Mouse (Mus musculus): ENCODE data around the gene Tnrc6b. TPM values are rescaled to one million over a fixed set of nuclear protein-coding genes. Genes with fewer than 3 reads are reported as not detected.
A peak's percentile ranks its signal among the peaks of the same experiment; 100 is the strongest.

Tnrc6b gene
- polyA plus RNA-seq, 1 experiment from 2014 or later: 58.9 TPM

DNA sequence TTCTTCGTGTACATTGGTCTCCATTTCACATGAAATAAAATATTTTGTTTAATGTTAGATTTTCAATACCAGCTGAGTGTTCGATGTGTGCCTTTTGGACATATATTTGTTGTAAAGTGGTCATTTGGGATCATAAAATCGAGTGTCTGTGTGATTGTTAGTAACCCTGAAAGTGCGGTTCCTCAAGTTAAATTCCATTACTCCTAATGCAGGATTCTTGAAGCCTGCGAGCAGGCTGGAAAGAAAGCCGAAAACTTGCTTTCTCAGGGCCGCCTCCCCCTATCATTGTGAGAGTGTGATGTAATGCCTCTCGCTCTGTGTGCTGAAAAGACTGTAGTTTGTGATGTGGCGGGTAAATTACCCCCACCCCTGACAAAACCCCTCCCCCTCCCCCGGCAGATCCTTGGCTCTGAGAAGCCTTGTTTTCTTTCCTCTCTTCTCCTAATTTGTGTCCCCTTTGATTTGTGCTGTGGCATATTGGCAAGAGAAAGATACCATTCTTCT, 88.6 kb downstream of the Tnrc6b start:
- no peaks in the 10 kb centered on the region for H3K9me3 ChIP-seq
- H3K4me2 ChIP-seq (replicated peaks): peak overlapping the region; percentile 58
- H3K27me3 ChIP-seq: no peaks in the 10 kb centered on the region
- H3K4me1 ChIP-seq: peaks cover 42% of the 10 kb centered on the region
- no peaks in the 10 kb centered on the region for H3K36me3 ChIP-seq
- H3K9ac ChIP-seq (replicated peaks): peak overlapping the region; percentile 63
- H3K4me3 ChIP-seq: peak overlapping the region; percentile 48
- H3K27ac ChIP-seq (replicated peaks): peak overlapping the region; percentile 91
- ATAC-seq (ENCODE audit: low FRiP score, low read depth): peak; percentile 64
- under 1% methylated on average over 10 of the region's 10 CpGs for WGBS

DNA sequence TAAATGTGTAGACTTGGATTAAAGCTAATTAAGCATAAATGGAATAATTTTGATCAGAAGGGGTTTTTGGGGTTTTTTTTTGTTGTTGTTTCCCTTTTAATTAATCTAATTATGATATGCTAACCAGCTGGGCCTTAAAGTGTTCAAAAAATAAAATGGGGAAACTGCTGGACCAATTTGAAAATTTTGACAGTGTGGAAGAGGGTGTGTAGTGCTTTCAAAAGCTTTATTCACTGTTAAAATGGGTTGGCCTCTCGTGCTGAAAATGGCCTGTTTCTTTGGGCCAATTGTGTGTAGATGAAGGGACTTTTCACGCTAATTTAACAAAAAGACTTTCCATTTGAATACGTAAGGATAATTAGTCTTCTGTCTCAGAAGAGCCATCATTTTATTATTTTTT, 89.1 kb downstream of the Tnrc6b start:
- 0 out of 2 replicates have a peak overlapping the region, but pooled peaks have one; percentile 91 for H3K27ac ChIP-seq (replicated peaks)
- ATAC-seq (ENCODE audit: low FRiP score, low read depth): no peak
- no peaks in the 10 kb centered on the region for H3K36me3 ChIP-seq
- peaks cover 46% of the 10 kb centered on the region for H3K4me1 ChIP-seq
- peak overlapping the region; percentile 63 for H3K9ac ChIP-seq (replicated peaks)
- WGBS: 11% methylated on average over 3 of the region's 3 CpGs
- peak overlapping the region; percentile 58 for H3K4me2 ChIP-seq (replicated peaks)
- no peaks in the 10 kb centered on the region for H3K27me3 ChIP-seq
- H3K4me3 ChIP-seq: peak overlapping the region; percentile 48
- H3K9me3 ChIP-seq: no peaks in the 10 kb centered on the region

DNA sequence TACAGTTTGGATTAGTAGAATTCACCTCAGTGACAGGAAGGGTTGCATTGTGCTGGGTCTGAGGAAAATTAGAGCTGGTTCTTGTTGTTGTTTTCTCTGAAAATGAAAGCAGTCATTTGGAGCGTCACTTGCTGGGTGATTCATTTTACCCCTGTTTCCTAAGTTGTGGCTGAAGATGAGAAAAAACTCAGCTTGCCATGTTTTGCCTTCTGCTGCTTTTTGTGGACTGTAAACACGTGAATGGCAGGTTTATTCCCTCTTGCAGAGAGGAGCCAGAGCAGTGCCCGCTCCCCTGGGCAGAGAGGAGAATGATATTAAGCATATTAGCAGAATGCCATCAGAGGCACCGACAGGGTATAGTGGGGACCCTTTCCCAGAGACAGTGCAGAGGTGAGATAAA, 89.7 kb downstream of the Tnrc6b start:
- peak overlapping the region; percentile 48 for H3K4me3 ChIP-seq
- no peaks in the 10 kb centered on the region for H3K27me3 ChIP-seq
- peaks cover 46% of the 10 kb centered on the region for H3K4me1 ChIP-seq
- no peaks in the 10 kb centered on the region for H3K36me3 ChIP-seq
- H3K4me2 ChIP-seq (replicated peaks): peak overlapping the region; percentile 58
- peak overlapping the region; percentile 35; the same call in 1 of the 2 replicates for H3K27ac ChIP-seq (replicated peaks)
- no peaks in the 10 kb centered on the region for H3K9me3 ChIP-seq
- H3K9ac ChIP-seq (replicated peaks): peak overlapping the region; percentile 63
- WGBS: 9% methylated on average over 4 of the region's 4 CpGs
- no peak for ATAC-seq (ENCODE audit: low FRiP score, low read depth)

DNA sequence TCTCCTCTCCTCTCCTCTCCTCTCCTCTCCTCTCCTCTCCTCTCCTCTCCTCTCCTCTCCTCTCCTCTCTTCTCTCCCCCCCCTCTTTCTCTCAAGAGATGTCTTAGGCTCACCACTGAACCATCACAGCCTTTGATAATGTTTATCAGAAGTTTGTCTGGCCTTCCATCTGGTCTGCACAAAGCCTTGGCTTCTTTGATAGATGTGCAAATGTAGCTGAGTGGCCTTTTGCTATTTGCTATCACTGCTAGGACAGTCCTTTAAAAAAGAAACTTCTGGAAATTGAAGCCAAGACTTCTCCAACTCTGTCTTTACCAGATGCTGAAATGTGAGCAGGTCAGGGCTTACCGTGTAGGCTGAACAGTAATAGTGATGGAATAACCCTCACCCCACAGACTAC, 90.5 kb downstream of the Tnrc6b start:
- Histone ChIP-seq H3K27ac (replicated peaks) (no peak overlapping the region), H3K36me3 (no peaks in the 10 kb centered on the region), H3K9me3 (no peaks in the 10 kb centered on the region), H3K4me1 (peaks cover 46% of the 10 kb centered on the region), H3K27me3 (no peaks in the 10 kb centered on the region), H3K9ac (replicated peaks) (peak overlapping the region; percentile 63; the same call in 1 of the 2 replicates), H3K4me2 (replicated peaks) (peak overlapping the region; percentile 58), H3K4me3 (peak overlapping the region; percentile 48)
- no peak for ATAC-seq (ENCODE audit: low FRiP score, low read depth)
- WGBS: 64% methylated on average over 1 of the region's 1 CpGs

DNA sequence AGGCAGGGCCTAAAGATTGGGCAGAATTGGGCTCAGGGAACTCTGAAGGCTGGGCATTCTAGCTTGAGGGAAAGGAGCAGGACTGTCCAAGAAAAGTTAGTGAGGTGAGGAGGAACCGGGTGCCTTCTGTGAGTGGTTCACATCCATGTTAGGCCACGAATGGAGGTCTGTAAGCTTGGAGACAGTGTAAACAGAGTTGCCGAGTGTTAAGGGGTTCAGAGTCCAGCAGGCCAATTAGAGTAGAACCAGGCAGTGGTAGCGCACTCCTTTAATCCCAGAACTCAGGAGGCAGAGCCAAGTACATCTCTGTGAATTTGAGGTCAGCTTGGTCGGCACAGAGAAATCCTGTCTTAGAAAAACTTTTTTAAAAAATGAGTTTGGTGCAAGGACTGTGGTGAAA, 96.0 kb downstream of the Tnrc6b start:
- no peaks in the 10 kb centered on the region for H3K27me3 ChIP-seq
- no peak overlapping the region for H3K27ac ChIP-seq (replicated peaks)
- no peaks in the 10 kb centered on the region for H3K9me3 ChIP-seq
- H3K4me1 ChIP-seq: peaks cover 21% of the 10 kb centered on the region
- H3K4me3 ChIP-seq: no peak overlapping the region
- ATAC-seq (ENCODE audit: low FRiP score, low read depth): no peak
- H3K36me3 ChIP-seq: peaks cover 4% of the 10 kb centered on the region; the same call in 1 of the 2 replicates
- H3K9ac ChIP-seq (replicated peaks): no peak overlapping the region
- no peak overlapping the region for H3K4me2 ChIP-seq (replicated peaks)
- 77% methylated on average over 5 of the region's 5 CpGs for WGBS

DNA sequence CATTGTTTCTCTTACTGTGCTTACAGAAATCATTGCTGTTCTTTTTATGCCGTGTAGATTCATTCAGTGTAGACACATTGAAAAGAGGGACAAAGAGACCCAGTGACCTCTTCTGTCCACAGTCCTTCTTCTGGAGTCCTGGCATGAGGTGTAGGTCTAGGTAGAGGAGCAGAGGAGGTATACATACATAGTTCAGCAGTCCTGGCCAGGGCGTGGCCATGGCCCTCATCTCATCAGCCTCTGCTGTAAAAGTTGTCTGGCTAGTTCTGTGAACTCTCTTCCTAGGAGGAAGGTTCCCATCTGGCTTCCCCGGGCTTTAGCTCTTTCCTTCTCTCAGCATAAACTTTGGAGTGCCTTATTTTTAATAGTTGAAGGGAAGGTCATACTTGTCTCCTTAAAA, 99.1 kb downstream of the Tnrc6b start:
- WGBS: 97% methylated on average over 3 of the region's 3 CpGs
- Histone ChIP-seq H3K4me3 (no peak overlapping the region), H3K27ac (replicated peaks) (no peak overlapping the region), H3K36me3 (peaks cover 4% of the 10 kb centered on the region; the same call in 1 of the 2 replicates), H3K4me2 (replicated peaks) (no peak overlapping the region), H3K9ac (replicated peaks) (no peak overlapping the region), H3K9me3 (no peaks in the 10 kb centered on the region), H3K4me1 (0 out of 2 replicates have a peak, but pooled peaks cover 4% of the 10 kb centered on the region), H3K27me3 (no peaks in the 10 kb centered on the region)
- no peak for ATAC-seq (ENCODE audit: low FRiP score, low read depth)

DNA sequence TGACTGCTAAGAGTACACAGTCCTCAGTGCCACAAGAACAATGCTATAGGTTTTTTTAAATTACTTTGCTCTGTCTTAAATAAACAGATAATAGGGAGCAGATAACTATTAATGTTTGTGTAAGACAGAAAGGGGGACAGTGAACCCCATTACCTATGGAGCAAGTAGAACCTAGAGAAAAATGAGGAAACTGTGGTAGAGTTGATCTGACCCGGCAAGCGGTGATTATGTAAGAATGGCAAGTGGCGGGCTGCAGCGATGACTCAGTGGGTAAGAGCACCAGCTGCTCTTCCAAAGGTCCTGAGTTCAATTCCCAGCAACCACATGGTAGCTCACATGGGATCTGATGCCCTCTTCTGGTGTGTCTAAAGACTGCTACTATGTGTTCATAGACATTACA, 101.7 kb downstream of the Tnrc6b start:
- Histone ChIP-seq H3K9me3 (no peaks in the 10 kb centered on the region), H3K27me3 (no peaks in the 10 kb centered on the region), H3K4me3 (no peak overlapping the region), H3K36me3 (peaks cover 4% of the 10 kb centered on the region; the same call in 1 of the 2 replicates), H3K4me2 (replicated peaks) (no peak overlapping the region), H3K9ac (replicated peaks) (no peak overlapping the region), H3K27ac (replicated peaks) (no peak overlapping the region), H3K4me1 (0 out of 2 replicates have a peak, but pooled peaks cover 4% of the 10 kb centered on the region)
- 95% methylated on average over 4 of the region's 4 CpGs for WGBS
- ATAC-seq (ENCODE audit: low FRiP score, low read depth): no peak

DNA sequence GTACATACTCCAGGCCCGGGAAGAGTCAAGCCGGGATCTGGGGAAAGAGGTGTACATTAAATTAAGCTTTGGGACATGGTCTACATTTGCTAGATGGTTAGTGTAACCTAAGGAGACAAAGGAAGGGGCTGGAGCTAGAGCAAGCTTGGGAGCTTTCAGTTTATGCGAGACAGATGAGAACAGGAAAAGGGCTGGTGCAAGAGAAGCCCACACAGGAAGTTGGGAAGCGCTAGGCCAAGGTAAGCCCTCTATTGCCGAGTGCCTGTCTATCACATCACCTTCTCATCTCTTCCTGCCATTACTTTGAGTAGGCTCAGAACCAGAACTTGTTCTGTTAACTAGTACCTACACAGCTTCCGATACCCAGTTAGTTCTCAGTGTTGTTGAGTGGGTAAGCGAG, 103.7 kb downstream of the Tnrc6b start:
- Histone ChIP-seq H3K27me3 (no peaks in the 10 kb centered on the region), H3K9me3 (no peaks in the 10 kb centered on the region), H3K36me3 (no peaks in the 10 kb centered on the region), H3K9ac (replicated peaks) (no peak overlapping the region), H3K4me1 (0 out of 2 replicates have a peak, but pooled peaks cover 4% of the 10 kb centered on the region), H3K4me3 (no peak overlapping the region), H3K4me2 (replicated peaks) (no peak overlapping the region), H3K27ac (replicated peaks) (no peak overlapping the region)
- ATAC-seq (ENCODE audit: low FRiP score, low read depth): no peak
- WGBS: 87% methylated on average over 7 of the region's 7 CpGs

DNA sequence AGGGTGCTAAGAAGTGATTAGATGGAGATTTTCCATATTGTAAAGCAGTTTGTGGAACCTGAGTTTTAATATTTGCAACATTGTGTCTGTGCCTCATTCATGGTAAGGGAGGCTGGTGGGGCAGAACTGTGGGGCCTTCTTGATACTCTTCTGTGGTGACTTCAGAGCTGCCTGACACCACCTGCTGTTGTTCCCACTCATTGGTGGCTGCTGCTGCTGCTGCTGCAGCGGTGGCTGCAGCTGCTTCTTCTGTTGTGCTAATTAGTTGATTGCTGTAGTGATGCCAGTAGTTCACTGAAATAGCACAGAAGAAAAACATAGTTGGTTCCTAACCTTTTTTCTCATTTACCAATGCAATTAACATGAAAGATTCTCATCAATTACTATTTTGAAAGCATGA, 111.2 kb downstream of the Tnrc6b start:
- no peak overlapping the region for H3K27ac ChIP-seq (replicated peaks)
- no peak overlapping the region for H3K4me3 ChIP-seq
- peaks cover 15% of the 10 kb centered on the region for H3K4me1 ChIP-seq
- H3K9ac ChIP-seq (replicated peaks): no peak overlapping the region
- H3K27me3 ChIP-seq: no peaks in the 10 kb centered on the region
- 0% methylated on average over 1 of the region's 1 CpGs for WGBS
- ATAC-seq (ENCODE audit: low FRiP score, low read depth): no peak
- H3K4me2 ChIP-seq (replicated peaks): no peak overlapping the region
- no peaks in the 10 kb centered on the region for H3K9me3 ChIP-seq
- no peaks in the 10 kb centered on the region for H3K36me3 ChIP-seq

DNA sequence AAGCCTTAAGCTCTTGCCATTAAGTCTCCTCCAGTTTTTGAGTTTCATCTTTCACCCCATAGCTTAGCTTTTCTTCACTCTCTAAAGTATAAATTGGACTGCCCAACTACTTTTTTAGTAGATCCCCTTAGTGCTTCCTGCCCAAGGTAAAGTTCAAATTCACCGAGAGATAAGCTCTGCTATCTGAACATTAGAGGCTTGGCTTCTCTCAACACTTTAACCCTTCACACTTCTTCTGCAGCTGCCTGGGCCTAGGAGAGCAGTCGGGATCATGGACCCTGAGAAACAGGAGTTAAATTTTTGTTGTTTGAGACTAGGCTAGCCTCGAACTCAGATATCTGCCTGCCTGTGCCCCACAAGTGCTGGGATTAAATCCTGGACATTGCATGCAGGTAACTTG, 120.1 kb downstream of the Tnrc6b start:
- no peak for ATAC-seq (ENCODE audit: low FRiP score, low read depth)
- no peak overlapping the region for H3K4me3 ChIP-seq
- H3K4me1 ChIP-seq: peaks cover 11% of the 10 kb centered on the region; the same call in 1 of the 2 replicates
- no peak overlapping the region for H3K9ac ChIP-seq (replicated peaks)
- H3K9me3 ChIP-seq: no peaks in the 10 kb centered on the region
- no peak overlapping the region for H3K27ac ChIP-seq (replicated peaks)
- H3K36me3 ChIP-seq: no peaks in the 10 kb centered on the region
- no peak overlapping the region for H3K4me2 ChIP-seq (replicated peaks)
- 87% methylated on average over 3 of the region's 3 CpGs for WGBS
- no peaks in the 10 kb centered on the region for H3K27me3 ChIP-seq

DNA sequence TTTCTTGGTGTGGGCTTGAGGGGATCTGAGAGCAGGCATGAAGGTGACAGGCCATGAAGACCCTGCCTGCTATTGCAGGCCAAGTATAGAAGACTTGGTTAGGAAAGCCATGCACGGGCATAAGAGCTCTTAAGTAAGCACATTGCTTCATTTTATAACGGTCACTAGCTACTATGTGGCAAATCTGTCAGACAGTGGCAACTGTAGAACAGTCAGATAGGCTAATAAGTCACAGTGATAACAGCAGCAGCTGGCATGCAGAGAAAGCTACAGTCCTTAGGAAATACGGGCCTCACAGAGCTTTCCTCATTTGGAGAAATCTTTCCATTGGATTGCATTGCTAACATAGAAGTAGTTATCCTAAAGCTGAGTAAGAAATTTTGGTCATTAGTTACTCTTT, 121.7 kb downstream of the Tnrc6b start:
- Histone ChIP-seq H3K4me3 (no peak overlapping the region), H3K27ac (replicated peaks) (no peak overlapping the region), H3K9me3 (no peaks in the 10 kb centered on the region), H3K4me2 (replicated peaks) (no peak overlapping the region), H3K9ac (replicated peaks) (no peak overlapping the region), H3K27me3 (no peaks in the 10 kb centered on the region), H3K36me3 (no peaks in the 10 kb centered on the region), H3K4me1 (peaks cover 16% of the 10 kb centered on the region; the same call in 1 of the 2 replicates)
- WGBS: 93% methylated on average over 3 of the region's 3 CpGs
- ATAC-seq (ENCODE audit: low FRiP score, low read depth): no peak

DNA sequence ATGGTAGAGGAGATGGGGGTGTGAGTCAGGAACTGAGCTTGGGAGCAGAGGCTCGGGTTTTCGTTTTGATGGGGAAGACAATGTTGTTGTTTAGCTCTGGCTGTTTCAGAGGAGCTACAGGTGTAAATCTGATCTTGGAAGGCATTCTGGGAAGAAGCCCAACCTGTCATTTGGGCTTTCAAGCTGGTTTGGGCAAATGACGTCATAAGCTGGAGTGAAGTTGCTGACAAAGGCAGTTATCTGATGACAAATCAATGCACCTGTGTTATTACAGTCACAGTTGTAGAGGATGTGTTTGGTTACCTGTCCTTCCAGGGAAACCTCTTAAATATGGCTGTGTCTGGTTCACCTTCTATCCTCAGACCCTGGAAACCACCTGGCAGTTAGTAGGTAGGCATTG, 125.1 kb downstream of the Tnrc6b start:
- no peak overlapping the region for H3K4me3 ChIP-seq
- no peaks in the 10 kb centered on the region for H3K9me3 ChIP-seq
- no peak overlapping the region for H3K9ac ChIP-seq (replicated peaks)
- no peaks in the 10 kb centered on the region for H3K27me3 ChIP-seq
- H3K36me3 ChIP-seq: no peaks in the 10 kb centered on the region
- no peak overlapping the region for H3K27ac ChIP-seq (replicated peaks)
- H3K4me2 ChIP-seq (replicated peaks): no peak overlapping the region
- peaks cover 25% of the 10 kb centered on the region; the same call in 1 of the 2 replicates for H3K4me1 ChIP-seq
- 75% methylated on average over 3 of the region's 3 CpGs for WGBS
- ATAC-seq (ENCODE audit: low FRiP score, low read depth): no peak

DNA sequence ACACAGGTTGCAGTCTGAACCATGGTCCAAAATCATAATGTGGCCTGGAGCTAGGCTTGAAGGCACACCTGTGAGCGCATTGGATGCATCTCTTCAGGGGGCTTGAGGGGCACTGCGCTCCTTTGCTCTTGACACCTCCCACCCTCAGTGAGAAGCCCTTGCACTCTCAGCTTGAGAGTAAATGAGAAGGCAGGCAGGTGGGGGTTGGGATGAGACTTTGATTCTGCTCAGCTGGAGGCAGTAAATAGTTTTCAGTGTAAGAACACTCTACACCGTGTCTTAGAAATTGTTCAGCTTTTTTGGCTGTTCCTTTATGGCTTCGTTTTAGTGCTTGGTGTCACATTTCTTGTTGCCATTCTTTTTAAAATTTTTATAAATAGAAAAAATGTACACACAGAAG, 127.7 kb downstream of the Tnrc6b start:
- WGBS: 47% methylated on average over 4 of the region's 4 CpGs
- Histone ChIP-seq H3K4me1 (peaks cover 25% of the 10 kb centered on the region; the same call in 1 of the 2 replicates), H3K36me3 (no peaks in the 10 kb centered on the region), H3K4me3 (no peak overlapping the region), H3K9ac (replicated peaks) (no peak overlapping the region), H3K9me3 (no peaks in the 10 kb centered on the region), H3K27me3 (no peaks in the 10 kb centered on the region), H3K27ac (replicated peaks) (no peak overlapping the region), H3K4me2 (replicated peaks) (no peak overlapping the region)
- ATAC-seq (ENCODE audit: low FRiP score, low read depth): no peak
